Mouse (Mus musculus) heart, embryonic 11.5 days (tissue): ENCODE measurements around the gene Gm10644. TPM values are rescaled to one million over a fixed set of nuclear protein-coding genes. Genes with fewer than 3 reads are reported as not detected.

Source experiments
- ATAC-seq: fragments of 200-750 bp; cut with Nextera tagmentation; replicated peaks from 2 replicates; pipeline ENCODE4 v1.8.0; 2017; ENCODE audit warnings: moderate library complexity; ENCODE audit not compliant: insufficient number of reproducible peaks, low FRiP score, low TSS enrichment
- H3K27ac ChIP-seq: fragments of 300-500 bp; sonication (generic); 2 replicates; pipeline ENCODE4 v1.5.1; 2014; ENCODE audit warnings: mild to moderate bottlenecking, low read depth, low read length
- H3K27me3 ChIP-seq: fragments of 300-500 bp; sonication (generic); 2 replicates; pipeline ENCODE4 v1.6.1; 2014; ENCODE audit warnings: mild to moderate bottlenecking, low read length, mixed read lengths; ENCODE audit not compliant: control insufficient read depth, insufficient read depth
- H3K36me3 ChIP-seq: fragments of 300-500 bp; sonication (generic); 2 replicates; pipeline ENCODE4 v1.6.1; 2014; ENCODE audit warnings: mild to moderate bottlenecking, low read length, moderate library complexity, mixed read lengths; ENCODE audit not compliant: control insufficient read depth, insufficient read depth
- H3K4me1 ChIP-seq: fragments of 300-500 bp; sonication (generic); 2 replicates; pipeline ENCODE4 v1.6.1; 2014; ENCODE audit warnings: low read length; ENCODE audit not compliant: control insufficient read depth, insufficient read depth
- H3K4me2 ChIP-seq: fragments of 300-500 bp; sonication (generic); 2 replicates; pipeline ENCODE4 v1.6.1; 2014; ENCODE audit warnings: mild to moderate bottlenecking, moderate library complexity
- H3K4me3 ChIP-seq: fragments of 300-500 bp; sonication (generic); 2 replicates; pipeline ENCODE4 v1.5.1; 2014; ENCODE audit warnings: low read depth, low read length
- H3K9ac ChIP-seq: fragments of 300-500 bp; sonication (generic); 2 replicates; pipeline ENCODE4 v1.6.1; 2014; ENCODE audit warnings: mild to moderate bottlenecking, low read depth, low read length, moderate library complexity
- H3K9me3 ChIP-seq: fragments of 300-500 bp; sonication (generic); replicated peaks from 2 replicates; pipeline ENCODE4 v1.6.1; 2016; ENCODE audit warnings: low read length; ENCODE audit not compliant: control insufficient read depth
- WGBS: fragments of 180-500 bp; shearing (Covaris S2); extraction: QIAGEN DNeasy Blood & Tissue Kit; methylation state at CpG from one replicate; pipeline ENCODE4 v1.1.7; 2014; ENCODE audit not compliant: insufficient replicate concordance; 5-methylcytosine and 5-hydroxymethylcytosine counted together
- polyA plus RNA-seq: library from polyadenylated mRNA; unstranded; fragments of >200 nt; fragmentation: Nextera tagmentation; extraction: Ambion mirVana; gene quantifications from 2 replicates; pipeline ENCODE4 v1.2.1, GENCODE M21; 2014

Gm10644 gene
- polyA plus RNA-seq, result 0.58 and 0.76 TPM in 2 replicates

DNA sequence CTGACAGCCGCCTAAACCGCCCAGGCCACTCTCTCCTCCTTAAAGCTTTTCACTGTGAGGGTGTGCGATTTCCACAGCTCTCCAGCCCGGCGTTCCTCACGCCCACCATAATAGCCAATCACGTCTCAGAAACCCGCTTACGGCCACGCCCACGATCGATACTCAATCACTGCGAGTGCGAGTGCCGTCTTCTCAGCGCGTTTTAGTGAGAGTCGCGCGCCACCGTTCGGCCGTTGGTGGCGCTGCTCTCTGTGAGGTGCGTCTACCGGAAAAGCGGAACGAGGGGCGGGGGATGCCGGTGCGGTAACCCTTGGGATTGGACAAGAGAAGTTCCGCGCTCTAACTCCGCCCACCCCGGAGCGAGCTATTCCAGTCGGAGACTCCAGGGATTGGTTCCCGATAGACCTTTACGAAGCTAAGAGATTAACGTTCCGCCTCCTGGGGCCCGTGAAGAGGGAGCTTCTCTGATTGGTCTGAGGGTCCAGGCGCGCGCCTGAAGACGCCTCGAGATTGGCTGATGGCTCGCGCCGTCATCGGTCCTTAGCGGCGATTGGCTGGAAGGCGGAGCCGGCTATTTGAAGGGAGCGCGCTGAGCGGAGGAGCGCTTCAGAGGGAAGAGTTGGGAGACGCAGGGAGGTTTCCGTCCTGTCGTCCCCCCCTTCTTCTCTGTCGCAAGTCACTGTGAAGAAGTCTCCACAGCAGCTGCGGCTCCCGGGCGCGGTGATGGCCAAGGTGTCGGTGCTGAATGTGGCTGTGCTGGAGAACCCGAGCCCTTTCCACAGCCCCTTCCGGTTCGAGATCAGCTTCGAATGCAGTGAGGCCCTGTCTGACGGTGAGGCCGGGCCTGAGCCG, at the start of gene Gm10644, which contains the start of gene Asf1b:
Gm10644 (minus strand) TSS at position 100 of the 852 bp plus-strand sequence.
Asf1b (plus strand) TSS at position 402 of the 852 bp plus-strand sequence.
- H3K4me2 ChIP-seq, result peak within 1 kb of the TSS; percentile 85
- H3K9me3 ChIP-seq, result no peaks in the 10 kb centered on the region
- ATAC-seq, result peak; percentile 99
- peak within 1 kb of the TSS; percentile 80 for H3K4me3 ChIP-seq
- H3K36me3 ChIP-seq, result no peaks in the 10 kb centered on the region
- H3K4me1 ChIP-seq, result peaks cover 13% of the 10 kb centered on the region
- under 1% methylated on average over 75 of the region's 75 CpGs for WGBS
- H3K27ac ChIP-seq, result no peak within 1 kb of the TSS
- H3K27me3 ChIP-seq, result no peaks in the 10 kb centered on the region
- peak within 1 kb of the TSS; percentile 74 for H3K9ac ChIP-seq

DNA sequence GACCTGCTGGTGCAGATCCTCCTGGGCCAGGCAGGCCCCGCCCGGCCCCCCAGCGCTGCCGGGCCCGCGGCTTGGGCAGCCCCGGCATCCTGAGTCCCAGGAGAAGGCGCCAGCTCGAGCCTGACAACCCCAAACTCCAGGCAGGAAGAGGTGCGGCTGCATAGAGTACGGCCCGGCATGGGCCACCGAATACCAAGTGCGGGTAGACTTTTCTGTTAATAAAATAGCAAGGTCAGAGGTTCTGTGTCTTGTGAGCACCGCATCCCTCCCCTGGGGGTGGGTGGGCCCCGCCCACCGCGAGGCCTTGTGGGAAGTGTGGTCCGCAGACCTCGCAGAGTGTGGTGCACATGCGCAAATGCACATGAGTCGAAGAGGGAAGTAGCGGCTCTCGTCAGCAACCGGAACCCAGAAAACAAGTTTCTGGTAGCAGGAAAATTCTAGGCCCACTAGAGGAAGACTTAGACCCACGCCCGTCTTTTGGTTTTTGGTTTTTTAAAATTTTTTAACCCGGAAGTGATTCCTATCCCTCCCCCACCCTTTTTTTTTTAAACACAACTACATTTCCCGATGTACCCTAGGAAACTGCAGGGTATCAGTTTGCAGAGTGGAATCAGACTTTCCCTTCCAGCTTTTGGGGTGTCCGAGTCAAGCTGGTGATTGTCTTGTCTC, 49.7 kb upstream of the Gm10644 start:
- peak overlapping the region; percentile 72 for H3K27ac ChIP-seq
- no peaks in the 10 kb centered on the region for H3K9me3 ChIP-seq
- peak; percentile 77 for ATAC-seq
- H3K4me3 ChIP-seq, result peak overlapping the region; percentile 66
- peak overlapping the region; percentile 81 for H3K9ac ChIP-seq
- H3K4me1 ChIP-seq, result peaks cover 10% of the 10 kb centered on the region
- peaks cover 10% of the 10 kb centered on the region for H3K27me3 ChIP-seq
- WGBS, result 2% methylated on average over 30 of the region's 30 CpGs
- H3K36me3 ChIP-seq, result no peaks in the 10 kb centered on the region
- peak overlapping the region; percentile 89 for H3K4me2 ChIP-seq

- Histone ChIP-seq H3K27ac (no peak overlapping the region), H3K9ac (peak overlapping the region; percentile 81), H3K4me2 (peak overlapping the region; percentile 89), H3K4me1 (peaks cover 20% of the 10 kb centered on the region), H3K36me3 (no peaks in the 10 kb centered on the region), H3K27me3 (peaks cover 10% of the 10 kb centered on the region), H3K9me3 (no peaks in the 10 kb centered on the region), H3K4me3 (peak overlapping the region; percentile 66)
- no peak for ATAC-seq
- WGBS, result 78% methylated on average over 6 of the region's 6 CpGs
Measured at GRCm38 (mm10) chr8:84003612-84004246, 48.7 kb upstream of the Gm10644 start.

- Histone ChIP-seq H3K36me3 (no peaks in the 10 kb centered on the region), H3K4me2 (no peak overlapping the region), H3K4me1 (peaks cover 21% of the 10 kb centered on the region), H3K27me3 (peaks cover 10% of the 10 kb centered on the region), H3K9ac (no peak overlapping the region), H3K27ac (no peak overlapping the region), H3K9me3 (no peaks in the 10 kb centered on the region), H3K4me3 (no peak overlapping the region)
- WGBS, result 66% methylated on average over 12 of the region's 12 CpGs
- ATAC-seq, result no peak
Measured at GRCm38 (mm10) chr8:84002957-84003611, 48.1 kb upstream of the Gm10644 start.

- peak within 1 kb of the TSS; percentile 47 for H3K4me2 ChIP-seq
- peak within 1 kb of the TSS; percentile 15 for H3K4me3 ChIP-seq
- peaks cover 21% of the 10 kb centered on the region for H3K4me1 ChIP-seq
- 32% methylated on average over 58 of the region's 61 CpGs for WGBS
- H3K27ac ChIP-seq, result no peak within 1 kb of the TSS
- H3K36me3 ChIP-seq, result no peaks in the 10 kb centered on the region
- H3K27me3 ChIP-seq, result peaks cover 10% of the 10 kb centered on the region
- no peaks in the 10 kb centered on the region for H3K9me3 ChIP-seq
- H3K9ac ChIP-seq, result 0 out of 2 replicates have a peak within 1 kb of the TSS, but pooled peaks have one; percentile 24
- no peak for ATAC-seq
Measured at GRCm38 (mm10) chr8:84001281-84002000, 46.4 kb upstream of the Gm10644 start, which contains the start of gene 1700067K01Rik. 1700067K01Rik (plus strand) TSS chr8:84001502.

- peaks cover 27% of the 10 kb centered on the region for H3K4me1 ChIP-seq
- 91% methylated on average over 2 of the region's 2 CpGs for WGBS
Measured at GRCm38 (mm10) chr8:83999825-84000224, 44.8 kb upstream of the Gm10644 start.

DNA sequence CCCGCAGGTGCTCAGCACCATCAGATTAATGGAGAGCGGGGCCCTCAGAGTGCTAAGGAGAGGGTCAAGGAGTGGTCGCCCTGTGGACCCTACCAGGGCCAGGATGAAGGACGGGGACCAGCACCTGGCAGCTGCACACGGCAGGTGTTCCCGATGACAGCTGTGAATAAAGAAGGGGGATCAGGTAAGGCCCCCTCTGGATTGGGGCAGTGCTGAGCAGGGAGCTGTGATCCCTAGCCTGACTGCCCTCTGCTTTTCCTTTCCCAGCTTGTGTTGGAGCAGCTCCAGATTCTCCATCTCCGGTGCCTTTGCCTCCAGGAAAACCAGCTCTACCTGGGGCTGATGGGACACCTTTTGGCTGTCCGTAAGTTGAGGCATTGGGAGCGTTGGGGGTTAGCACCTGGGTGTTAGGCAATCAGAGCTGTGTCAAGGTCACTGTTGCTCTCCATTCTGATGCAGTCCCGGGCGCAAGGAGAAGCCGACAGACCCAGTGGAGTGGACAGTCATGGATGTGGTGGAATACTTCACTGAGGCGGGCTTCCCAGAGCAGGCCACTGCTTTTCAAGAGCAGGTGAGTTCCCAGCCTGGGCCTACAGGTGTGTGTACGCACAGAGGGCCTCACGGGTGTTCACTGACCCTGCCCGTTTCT, 44.2 kb upstream of the Gm10644 start:
- H3K4me1 ChIP-seq, result peaks cover 25% of the 10 kb centered on the region
- WGBS, result 71% methylated on average over 16 of the region's 16 CpGs
- H3K27me3 ChIP-seq, result peaks cover 10% of the 10 kb centered on the region
- peaks cover 5% of the 10 kb centered on the region for H3K36me3 ChIP-seq
- ATAC-seq, result no peak
- H3K4me3 ChIP-seq, result peak overlapping the region; percentile 77
- H3K4me2 ChIP-seq, result peak overlapping the region; percentile 93
- H3K9ac ChIP-seq, result peak overlapping the region; percentile 82
- H3K9me3 ChIP-seq, result no peaks in the 10 kb centered on the region
- H3K27ac ChIP-seq, result no peak overlapping the region

More at GRCm38 (mm10) chr8:83999825-84000224, 44.8 kb upstream of the Gm10644 start:
- Histone ChIP-seq H3K27me3 (peaks cover 10% of the 10 kb centered on the region), H3K4me2 (no peak overlapping the region; the same call in 1 of the 2 replicates), H3K9me3 (no peaks in the 10 kb centered on the region), H3K27ac (no peak overlapping the region), H3K9ac (no peak overlapping the region), H3K36me3 (peaks cover 4% of the 10 kb centered on the region), H3K4me3 (0 out of 2 replicates have a peak overlapping the region, but pooled peaks have one; percentile 3)
- ATAC-seq, result no peak
